Mouse (Mus musculus): ENCODE results near the gene Taldo1.

The Taldo1 gene

DNA sequence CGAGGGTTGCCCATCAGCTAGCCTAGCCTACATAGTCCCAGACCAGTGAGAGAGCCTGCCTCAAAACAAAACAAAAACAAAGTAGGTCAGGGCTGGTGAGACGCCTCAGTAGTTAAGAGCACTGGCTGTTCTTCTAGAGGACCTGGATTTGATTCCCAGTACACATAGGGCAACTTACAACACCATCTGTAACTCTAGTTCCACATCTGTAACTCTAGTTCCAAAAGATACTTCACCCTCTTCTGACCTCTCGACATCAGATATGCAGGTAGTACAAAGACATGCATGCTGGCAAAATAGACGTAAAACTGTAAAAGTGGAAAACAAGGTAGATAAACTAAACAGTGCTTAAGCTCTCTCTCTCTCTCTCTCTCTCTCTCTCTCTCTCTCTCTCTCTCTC is 31.8 kb downstream of the Taldo1 start:
- DNase-seq (ENCODE audit: low spot score), result no peak

- no peak for DNase-seq (ENCODE audit: low spot score)
These were observed 35.1 kb downstream of the Taldo1 start for GRCm38 (mm10) chr7:141426948-141427730.

DNA sequence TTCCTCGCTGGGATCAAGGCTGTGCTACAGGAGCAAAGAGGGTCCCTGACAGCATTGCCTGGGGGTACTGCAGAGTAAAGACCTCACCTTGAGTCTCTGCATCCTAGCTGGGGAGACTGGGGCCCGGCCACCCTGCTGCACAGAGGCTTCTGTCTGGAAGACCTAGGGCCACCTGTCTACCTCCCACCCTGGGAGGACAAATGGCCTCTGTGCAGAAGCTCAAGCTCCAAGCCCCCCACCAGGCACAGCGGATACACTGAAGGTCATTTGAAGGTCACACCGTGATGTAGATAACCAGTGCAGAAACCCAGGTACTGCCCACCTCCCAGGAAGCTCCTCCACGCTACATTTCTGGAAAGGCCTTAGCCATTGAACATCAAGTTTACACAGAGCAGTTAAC is 36.7 kb downstream of the Taldo1 start:
- DNase-seq (ENCODE audit: low spot score), result no peak

DNA sequence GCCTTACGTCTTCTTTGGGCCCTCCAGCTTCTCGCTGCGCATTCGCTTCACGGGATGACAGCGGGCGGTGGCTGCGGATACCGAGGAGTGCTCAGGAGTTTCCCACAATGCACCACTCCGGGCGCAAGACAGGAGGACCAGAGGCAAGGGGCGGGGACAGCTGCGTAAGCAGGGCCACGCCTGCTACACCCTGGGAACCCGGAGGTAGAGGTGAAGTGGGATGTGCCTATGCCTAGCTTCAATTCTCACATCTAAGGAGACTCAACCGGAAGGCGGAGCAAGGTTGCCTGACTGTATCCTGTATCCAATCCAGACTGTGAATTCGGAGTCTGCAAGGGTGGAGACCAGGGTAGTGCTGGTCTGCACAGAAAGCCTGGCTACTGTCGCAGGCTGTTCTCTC is 37.3 kb downstream of the Taldo1 start, which contains the start of gene Cend1:
Cend1 (minus strand) TSS at position 182 of the 400 bp plus-strand sequence.
- no peak for DNase-seq (ENCODE audit: low spot score)

GRCm38 (mm10) chr7:141429840-141430584 is 38.0 kb downstream of the Taldo1 start:
- no peak for DNase-seq (ENCODE audit: low spot score)

DNA sequence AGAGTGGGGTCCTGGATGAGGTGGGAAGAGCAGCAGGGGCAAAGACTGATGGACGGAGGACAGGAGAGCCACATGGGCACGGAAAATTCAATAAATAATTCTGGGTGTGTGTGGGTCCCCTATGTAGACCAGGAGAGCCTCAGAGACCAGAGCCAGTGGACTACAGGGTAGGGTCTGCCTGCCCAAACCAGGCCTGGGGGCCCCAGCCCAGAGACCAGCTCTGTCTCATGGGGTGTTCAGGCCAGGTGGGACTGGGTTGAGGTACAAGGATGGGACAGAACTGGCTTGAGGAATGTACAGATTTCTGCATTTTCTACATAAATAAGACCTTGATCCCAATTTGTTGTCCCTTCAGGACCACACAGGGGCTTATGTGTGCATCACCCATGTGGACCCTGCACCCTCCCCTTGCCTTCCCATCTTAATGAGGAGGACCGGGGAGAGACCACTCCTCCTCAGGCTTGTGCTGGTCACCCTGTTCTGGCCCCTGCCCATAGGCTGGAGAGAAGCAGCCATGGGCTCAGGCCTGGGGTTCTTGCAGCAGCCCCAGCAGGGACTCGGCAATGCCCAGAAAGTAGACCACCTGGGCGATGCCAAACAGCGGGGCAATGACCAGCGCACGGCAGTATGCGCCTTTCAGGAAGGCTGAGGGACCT is 38.7 kb downstream of the Taldo1 start:
- no peak for DNase-seq (ENCODE audit: low spot score)

DNA sequence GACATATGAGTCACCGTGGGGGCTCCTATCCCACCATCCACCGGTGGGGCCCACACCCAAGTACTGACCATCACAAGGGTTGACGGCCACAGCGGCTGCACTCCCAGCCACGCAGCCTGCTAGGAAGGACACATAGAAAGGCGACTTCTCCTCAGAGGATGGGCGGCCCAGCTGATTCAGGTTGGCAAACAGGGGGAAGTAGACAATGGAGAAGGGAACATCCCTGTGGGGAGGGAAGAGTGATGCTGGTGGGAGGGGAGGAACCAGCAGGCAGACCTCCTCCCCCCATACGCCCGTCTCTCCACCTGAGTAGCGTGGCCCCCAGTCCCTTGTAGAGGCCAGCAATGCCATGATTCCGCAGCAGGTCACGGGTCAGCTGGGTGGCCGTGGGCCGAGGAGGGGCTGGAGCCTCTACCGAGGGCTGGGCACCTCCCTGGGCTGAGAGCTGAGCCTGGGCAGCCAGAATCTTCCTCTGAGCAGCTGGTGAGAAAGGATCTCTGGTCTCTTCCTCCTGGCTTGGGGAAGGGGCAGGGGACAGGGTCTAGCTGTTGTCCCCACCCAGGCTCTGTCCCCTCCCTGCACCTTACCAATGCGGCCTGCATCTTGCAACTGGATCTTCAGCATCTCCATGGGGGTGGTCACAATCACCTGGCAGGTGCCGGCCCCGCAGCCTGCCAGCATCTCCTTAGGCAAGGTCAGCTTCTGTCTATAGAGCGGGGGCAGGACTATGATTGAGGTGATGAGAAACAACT is 39.6 kb downstream of the Taldo1 start:
- DNase-seq (ENCODE audit: low spot score), result no peak

DNA sequence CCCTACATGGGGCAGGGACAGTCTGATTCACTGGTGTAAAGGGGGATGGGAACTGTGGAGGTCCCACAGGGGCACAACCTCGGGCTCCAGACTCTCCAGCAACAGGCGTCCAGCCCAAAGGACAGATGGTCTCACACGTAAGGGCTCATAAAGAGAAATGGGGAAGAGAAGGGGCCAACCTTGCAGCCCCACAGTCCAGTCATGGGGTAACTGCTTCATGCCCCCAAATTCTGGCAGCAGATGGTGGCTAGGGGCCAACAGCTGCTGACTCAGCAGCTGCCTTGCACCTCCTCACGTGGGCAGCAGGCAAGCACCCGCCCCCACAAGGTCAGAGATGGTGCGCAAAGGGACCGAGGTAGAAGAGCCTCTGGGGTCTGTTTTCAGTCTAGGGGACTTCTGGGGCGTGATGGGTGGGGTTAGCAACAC is 40.2 kb downstream of the Taldo1 start:
- DNase-seq (ENCODE audit: low spot score), result no peak

DNA sequence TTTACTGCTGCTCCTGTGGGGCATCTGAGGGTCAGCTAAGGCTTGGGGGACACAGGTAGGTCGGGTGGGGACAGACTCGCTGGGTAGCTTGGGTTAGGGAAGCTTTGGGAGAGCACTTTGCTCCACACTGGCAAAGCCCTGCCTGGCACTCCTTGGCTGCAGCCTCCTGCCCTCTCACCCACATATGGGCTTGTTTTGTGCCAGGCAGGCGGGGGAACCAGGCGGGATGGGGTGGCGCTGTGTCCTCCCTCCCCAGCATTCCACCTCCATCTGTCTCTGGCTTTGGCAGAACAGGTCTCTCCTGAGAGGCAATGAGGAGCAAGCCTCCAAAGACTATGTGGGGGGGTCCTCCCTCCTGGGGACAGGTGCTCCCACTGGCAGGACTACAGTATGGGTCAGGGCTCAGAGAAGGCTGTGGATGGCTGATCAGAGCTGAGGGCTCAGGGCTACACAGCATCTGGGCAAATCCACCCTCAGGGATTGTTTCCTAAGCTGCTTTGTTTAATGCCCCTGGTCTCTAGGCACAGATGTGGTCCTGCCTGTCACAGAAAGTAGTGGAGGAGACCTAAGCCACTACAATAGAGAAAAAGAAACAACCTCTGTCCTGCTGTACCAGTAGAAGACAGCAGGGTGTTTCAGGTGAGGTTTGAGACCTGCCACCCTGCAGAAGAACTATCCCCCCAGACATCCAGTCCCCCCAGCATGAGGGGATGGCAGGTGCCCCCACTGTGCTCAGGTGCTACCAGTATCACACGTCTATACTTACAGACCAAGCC is 40.9 kb downstream of the Taldo1 start:
- no peak for DNase-seq (ENCODE audit: low spot score)

GRCm38 (mm10) chr7:141433517-141434400 is 41.8 kb downstream of the Taldo1 start:
- DNase-seq (ENCODE audit: low spot score), result no peak

GRCm38 (mm10) chr7:141434464-141434863 is 42.5 kb downstream of the Taldo1 start:
- DNase-seq (ENCODE audit: low spot score), result no peak

GRCm38 (mm10) chr7:141435129-141435855 is 43.3 kb downstream of the Taldo1 start:
- DNase-seq (ENCODE audit: low spot score), result peak; percentile 58

- no peak for DNase-seq (ENCODE audit: low spot score)
These were observed 44.0 kb downstream of the Taldo1 start for GRCm38 (mm10) chr7:141435856-141436522.

DNA sequence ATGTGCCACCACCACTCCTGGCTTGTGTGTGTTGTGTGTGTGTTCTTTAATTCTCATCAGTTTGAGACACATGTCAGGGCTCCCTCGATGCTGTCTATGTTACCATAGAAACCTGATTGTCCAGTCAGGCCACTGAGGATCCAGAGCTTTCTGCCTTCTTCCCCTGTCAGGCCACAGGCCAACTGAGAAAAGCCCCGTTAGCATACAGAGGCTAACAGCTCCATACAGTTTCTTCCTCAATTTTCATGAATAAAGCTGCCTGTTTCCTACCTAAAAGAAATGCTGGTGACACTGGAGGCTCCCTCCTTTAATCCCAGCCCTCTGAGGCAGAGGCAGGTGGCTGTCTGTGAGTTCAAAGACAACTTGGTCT is 44.5 kb downstream of the Taldo1 start:
- no peak for DNase-seq (ENCODE audit: low spot score)

GRCm38 (mm10) chr7:141437178-141438120 is 45.5 kb downstream of the Taldo1 start, which contains the start of gene Slc25a22:
TSS of gene Slc25a22 (minus strand) at chr7:141437892.
- peak; percentile 82 for DNase-seq (ENCODE audit: low spot score)

DNA sequence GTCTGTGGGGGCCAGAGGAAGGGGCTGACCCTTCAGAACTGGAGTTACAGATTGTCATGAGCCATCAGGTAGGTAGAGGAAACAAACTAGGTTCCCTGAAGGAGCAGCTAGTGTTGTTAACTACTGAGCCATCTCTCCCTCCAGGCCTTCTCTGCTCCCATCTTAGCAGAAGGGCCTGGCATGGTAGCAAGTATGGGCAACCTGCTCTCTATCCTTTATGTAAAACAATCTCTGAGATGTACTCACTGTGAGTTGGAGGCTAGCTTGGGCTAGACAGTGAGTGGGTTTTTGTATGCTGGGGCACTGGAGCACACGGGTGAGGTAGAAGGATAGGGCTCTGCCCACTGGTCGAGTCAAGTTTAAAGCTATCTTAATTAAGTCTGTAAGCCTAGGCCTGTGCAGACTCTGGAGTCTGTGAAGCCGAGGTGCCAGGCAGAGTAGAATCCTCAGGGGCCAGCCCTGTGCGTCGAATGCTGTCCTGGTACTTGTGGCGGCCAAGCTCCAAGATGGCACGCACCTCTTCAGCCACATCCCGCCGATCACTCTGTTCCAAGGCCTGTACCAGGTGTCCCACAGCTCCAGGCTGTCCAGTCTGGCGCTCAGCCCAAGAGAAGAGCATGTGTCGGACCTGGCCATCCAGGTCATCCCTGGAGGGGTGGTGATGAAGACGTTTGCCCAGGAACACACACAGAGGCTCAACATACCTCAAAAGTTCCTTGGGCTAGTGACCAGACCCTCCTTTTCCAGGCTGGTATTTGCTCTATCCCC is 46.4 kb downstream of the Taldo1 start:
- no peak for DNase-seq (ENCODE audit: low spot score)

GRCm38 (mm10) chr7:141439140-141439679 is 47.2 kb downstream of the Taldo1 start:
- DNase-seq (ENCODE audit: low spot score), result no peak

Data from T-cell, adult 2 months (primary cell).